8 mouse cellular contexts compared by ENCODE assay signal in the genomic region with DNA sequence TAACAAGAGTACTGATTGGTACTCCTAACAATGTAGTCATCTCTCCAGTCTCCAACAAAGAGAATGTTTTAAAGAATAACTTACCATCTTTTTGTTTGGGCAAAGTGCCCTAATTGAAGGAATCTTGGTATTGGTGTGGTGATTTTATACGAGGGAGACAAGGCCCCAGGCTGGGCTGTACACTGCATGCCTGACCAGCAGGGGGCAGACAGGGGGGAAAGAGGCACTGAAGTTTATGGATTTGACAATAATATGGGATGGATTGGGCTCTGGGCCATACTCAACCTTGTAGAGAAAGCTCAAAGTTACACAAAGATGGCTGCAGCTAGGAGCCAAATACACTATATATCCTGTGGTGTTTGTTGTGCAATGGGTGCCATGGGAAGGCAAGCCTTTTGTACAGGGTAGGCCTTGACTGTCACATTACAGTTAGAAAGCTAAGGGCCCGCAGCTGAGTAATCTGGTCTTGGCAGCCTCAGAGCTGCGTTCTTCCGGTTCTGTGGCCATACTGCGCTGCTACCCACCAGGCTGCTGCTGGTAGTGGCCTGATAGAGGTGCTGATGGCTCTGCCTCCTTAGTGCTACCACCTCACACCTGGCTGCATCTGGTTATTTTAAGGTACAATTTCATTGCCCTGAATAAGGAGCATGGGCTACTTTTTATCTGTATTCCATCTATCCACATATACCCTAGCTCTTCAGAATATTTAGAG. TPM values are rescaled to one million over a fixed set of nuclear protein-coding genes. Genes with fewer than 3 reads are reported as not detected.
A peak's percentile ranks its signal among the peaks of the same experiment; 100 is the strongest.
DNase-seq lines count a peak whose midpoint lies in the region; ATAC-seq lines count a peak whose summit lies in the region.

No protein-coding gene starts in this region.

- no peaks in the 10 kb centered on the region for H3K27me3 ChIP-seq in forebrain, embryonic 11.5 days (ENCODE audit: control insufficient read depth, insufficient read depth, low read length)
- H3K27me3 ChIP-seq in intestine, embryonic 14.5 days (replicated peaks; ENCODE audit: control insufficient read depth, insufficient read depth, low read length), result no peaks in the 10 kb centered on the region
- H3K27me3 ChIP-seq in splenic B cell, adult 2 months (ENCODE audit: control insufficient read depth, insufficient read depth, low read length, poor library complexity, severe bottlenecking), result no peaks in the 10 kb centered on the region

- no peak overlapping the region for H3K27ac ChIP-seq in forebrain, embryonic 11.5 days (ENCODE audit: low read depth, low read length)
- H3K27ac ChIP-seq in intestine, embryonic 14.5 days (ENCODE audit: low read depth), result no peak overlapping the region

- H3K4me1 ChIP-seq in forebrain, embryonic 11.5 days (replicated peaks; ENCODE audit: control insufficient read depth, insufficient read depth, low read length), result no peaks in the 10 kb centered on the region
- H3K4me1 ChIP-seq in intestine, embryonic 14.5 days (replicated peaks; ENCODE audit: control insufficient read depth, insufficient read depth, low read length), result no peaks in the 10 kb centered on the region

- intact Hi-C loops in left cerebral cortex, postnatal 25 days (cut with DNase I), result loop anchor here (10.0 kb wide), 1 partner anchor 526 kb away; the partner anchor contains the start of gene Synm

- no peak overlapping the region for H3K4me2 ChIP-seq in forebrain, embryonic 11.5 days (ENCODE audit: low read depth, low read length, severe bottlenecking)
- H3K4me2 ChIP-seq in intestine, embryonic 14.5 days (ENCODE audit: low read length), result no peak overlapping the region

- peak; percentile 48 for DNase-seq in right cerebral cortex, postnatal 4 days
- no peak for DNase-seq in right cerebral cortex, adult 2 months (ENCODE audit: low spot score in 2 of 2)
- DNase-seq in adrenal gland, postnatal 10 days, result peak; percentile 72
- DNase-seq in forebrain, embryonic 11.5 days (ENCODE audit: low spot score), result peak; percentile 70
- peak; percentile 69 for DNase-seq in intestine, embryonic 14.5 days (ENCODE audit: low spot score)
- DNase-seq in lung, postnatal 4 days, result peak; percentile 47 to 60
- peak; percentile 52 for DNase-seq in splenic B cell, adult 2 months (ENCODE audit: low read depth, low spot score)
- DNase-seq in left cerebral cortex, postnatal 25 days (ENCODE audit: low spot score in 2 of 2), result no peak

- 83% methylated on average over 5 of the region's 5 CpGs for WGBS in forebrain, embryonic 11.5 days
- 85% methylated on average over 5 of the region's 5 CpGs for WGBS in intestine, embryonic 14.5 days

- no peaks in the 10 kb centered on the region for H3K9me3 ChIP-seq in forebrain, embryonic 11.5 days (ENCODE audit: control insufficient read depth, low read length)
- no peaks in the 10 kb centered on the region for H3K9me3 ChIP-seq in intestine, embryonic 14.5 days (ENCODE audit: control insufficient read depth, low read length)

- H3K4me3 ChIP-seq in forebrain, embryonic 11.5 days (ENCODE audit: low read depth, low read length), result no peak overlapping the region
- no peak overlapping the region for H3K4me3 ChIP-seq in intestine, embryonic 14.5 days (ENCODE audit: low read depth, low read length)

- H3K9ac ChIP-seq in forebrain, embryonic 11.5 days (ENCODE audit: low read length), result no peak overlapping the region
- no peak overlapping the region for H3K9ac ChIP-seq in intestine, embryonic 14.5 days (ENCODE audit: low read length)

- no peaks in the 10 kb centered on the region for H3K36me3 ChIP-seq in forebrain, embryonic 11.5 days (ENCODE audit: control insufficient read depth, insufficient read depth, low read length)
- peaks cover 40% of the 10 kb centered on the region for H3K36me3 ChIP-seq in intestine, embryonic 14.5 days (ENCODE audit: control insufficient read depth, insufficient read depth, low read length)
- peaks cover 7% of the 10 kb centered on the region for H3K36me3 ChIP-seq in splenic B cell, adult 2 months (ENCODE audit: control insufficient read depth, insufficient read depth, low read length, poor library complexity, severe bottlenecking)

- 0 out of 2 replicates have a peak, but pooled peaks have one; percentile 18 for ATAC-seq in forebrain, embryonic 11.5 days (replicated peaks; ENCODE audit: low FRiP score)
- no peak for ATAC-seq in intestine, embryonic 14.5 days (replicated peaks; ENCODE audit: low FRiP score, low TSS enrichment, low read depth)

RNA-seq across cellular contexts. Expression of gene Lysmd4, which starts 6.7 kb away (rescaled TPM):
- 10 to 100 TPM in 1 of 2 experiments, 1 to 10 TPM in 1; 9.9 to 12.7 TPM for total RNA-seq in adrenal gland, postnatal 10 days (2021)
- 12.4 and 13.3 TPM in 2 replicates for polyA plus RNA-seq in forebrain, embryonic 11.5 days (2014; fragmentation: Nextera tagmentation; extraction: Ambion mirVana)
- polyA plus RNA-seq in intestine, embryonic 14.5 days (2014; fragmentation: Nextera tagmentation; extraction: Ambion mirVana), result 10.6 and 12.2 TPM in 2 replicates
- total RNA-seq in left cerebral cortex, postnatal 25 days (2021), result 10 to 100 TPM; 34.4 to 39.0 TPM

Comparison
In these comparisons a context has a peak if more than half of its experiments do, and no peak if none do; other contexts are left out.
1. DNase-seq: peak in right cerebral cortex, postnatal 4 days (single experiment), adrenal gland, postnatal 10 days (single experiment), forebrain, embryonic 11.5 days (single experiment), intestine, embryonic 14.5 days (single experiment), lung, postnatal 4 days (2 of 2) and splenic B cell, adult 2 months (single experiment); none in right cerebral cortex, adult 2 months (0 of 2) and left cerebral cortex, postnatal 25 days (0 of 2).